Mouse (Mus musculus): ENCODE measurements around the gene Hspb11. TPM values are rescaled to one million over a fixed set of nuclear protein-coding genes. Genes with fewer than 3 reads are reported as not detected.

Gene Hspb11
- polyA plus RNA-seq, 1 experiment from 2014 or later: 32.5 TPM

DNA sequence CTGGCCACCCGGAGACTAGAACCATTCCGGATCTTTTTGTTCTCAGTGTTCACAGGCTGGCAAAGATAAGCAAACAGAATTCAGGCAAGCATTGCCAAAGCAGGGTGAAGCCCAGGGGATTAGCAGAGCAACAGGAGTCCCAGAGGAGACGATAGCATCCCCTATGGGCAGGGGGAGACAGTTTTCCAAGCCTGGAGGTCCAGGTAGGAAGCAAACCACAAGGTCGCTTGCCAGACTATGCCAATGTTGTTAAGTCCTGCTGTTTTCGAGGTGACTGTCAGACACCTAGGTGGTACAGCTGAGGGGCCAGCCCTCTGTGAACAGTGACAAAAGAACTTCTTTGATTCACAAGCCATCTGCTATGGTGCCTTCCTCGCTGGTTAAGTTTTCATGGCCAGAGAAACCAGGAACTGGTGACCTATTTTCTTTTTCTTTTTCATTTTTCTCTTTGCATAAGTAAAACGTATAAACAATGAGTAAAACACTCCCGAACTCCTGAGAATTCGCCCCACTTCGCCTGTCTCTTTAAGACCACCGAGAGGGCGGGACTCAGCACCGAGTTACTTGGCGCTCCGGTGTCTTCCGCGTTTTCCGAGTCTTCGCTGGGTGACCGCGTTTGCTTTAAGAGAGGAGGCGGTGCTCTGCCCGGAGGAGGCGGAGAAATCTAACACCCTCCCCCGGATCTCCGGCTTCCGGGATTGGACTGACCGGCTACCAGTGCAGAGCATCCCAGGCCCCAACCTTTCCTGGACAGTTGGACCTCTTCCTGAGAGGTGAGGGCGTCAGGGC, 60.5 kb downstream of the Hspb11 start, which contains the start of gene Yipf1:
Gene Yipf1 (plus strand): TSS at position 674 of the 789 bp plus-strand sequence.
- POLR2A ChIA-PET: no interaction called here
- DNase-seq (ENCODE audit: low read depth, low spot score) (peak; percentile 59), ATAC-seq (peak; percentile 92)
- CTCF ChIA-PET: no interaction called here
- H3K27me3 ChIP-seq: no peaks in the 10 kb centered on the region
- TF ChIP-seq CTCF (IDR thresholded peaks at IDR 0.05): no peak
- in situ Hi-C loops (cut with MboI; ENCODE audit: low pct_unique_long_range_greater_than_20kb): no loop called here

- CTCF ChIA-PET: no interaction called here
- DNase-seq (ENCODE audit: low read depth, low spot score): no peak
- TF ChIP-seq CTCF (IDR thresholded peaks at IDR 0.05): no peak
- in situ Hi-C loops (cut with MboI; ENCODE audit: low pct_unique_long_range_greater_than_20kb): no loop called here
- POLR2A ChIA-PET: interaction anchor here (1.3 kb wide), 1 partner anchor 24 kb away, joined by 3 read pairs; no protein-coding TSS in a partner anchor
- no peaks in the 10 kb centered on the region for H3K27me3 ChIP-seq
- ATAC-seq: no peak
Measured at GRCm38 (mm10) chr4:107314479-107314805, 61.0 kb downstream of the Hspb11 start.

DNA sequence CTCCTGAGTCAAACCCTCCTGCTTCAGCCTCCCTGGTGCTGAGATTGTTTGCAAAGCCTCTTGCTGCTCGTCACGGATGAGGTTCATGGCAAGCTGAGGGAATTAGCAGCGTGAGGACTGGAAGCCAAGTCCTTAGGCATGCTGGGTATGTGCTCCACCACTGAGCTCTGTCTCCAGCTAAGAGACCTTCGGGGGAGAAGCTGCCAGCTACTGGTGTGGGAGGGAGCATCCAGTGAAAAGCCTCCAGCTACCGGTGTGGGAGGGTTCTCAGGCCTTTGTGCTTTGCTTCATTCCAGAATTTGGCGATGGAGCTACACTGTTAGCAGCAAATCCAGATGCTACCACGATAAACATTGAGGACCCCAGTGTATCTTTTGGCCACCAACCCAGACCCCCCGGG, 65.3 kb downstream of the Hspb11 start:
- in situ Hi-C loops (cut with MboI; ENCODE audit: low pct_unique_long_range_greater_than_20kb): no loop called here
- ATAC-seq (no peak), DNase-seq (ENCODE audit: low read depth, low spot score) (no peak)
- TF ChIP-seq CTCF (IDR thresholded peaks at IDR 0.05): no peak
- H3K27me3 ChIP-seq: no peaks in the 10 kb centered on the region
- POLR2A ChIA-PET: no interaction called here
- CTCF ChIA-PET: no interaction called here

DNA sequence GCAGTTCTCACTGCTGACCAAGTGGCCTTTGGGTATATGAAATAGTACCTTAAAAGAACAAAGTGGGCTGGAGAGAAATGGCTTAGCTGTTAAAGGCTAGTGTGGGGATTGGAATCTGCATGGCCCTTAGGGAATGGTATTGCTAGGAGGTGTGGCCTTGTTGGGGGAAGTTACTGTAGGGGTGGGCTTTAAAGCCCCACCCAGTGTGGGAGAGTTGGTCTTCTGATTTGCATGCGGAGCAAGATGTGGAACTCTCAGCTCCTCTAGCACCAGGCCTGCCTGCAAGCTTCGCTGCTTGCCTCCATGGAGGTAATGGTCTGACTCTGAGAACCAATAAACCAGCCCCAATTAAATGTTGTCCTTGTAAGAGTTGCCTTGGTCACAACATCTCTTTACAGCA, 67.6 kb downstream of the Hspb11 start:
- no peak for TF ChIP-seq CTCF (IDR thresholded peaks at IDR 0.05)
- ATAC-seq: no peak
- in situ Hi-C loops (cut with MboI; ENCODE audit: low pct_unique_long_range_greater_than_20kb): no loop called here

DNA sequence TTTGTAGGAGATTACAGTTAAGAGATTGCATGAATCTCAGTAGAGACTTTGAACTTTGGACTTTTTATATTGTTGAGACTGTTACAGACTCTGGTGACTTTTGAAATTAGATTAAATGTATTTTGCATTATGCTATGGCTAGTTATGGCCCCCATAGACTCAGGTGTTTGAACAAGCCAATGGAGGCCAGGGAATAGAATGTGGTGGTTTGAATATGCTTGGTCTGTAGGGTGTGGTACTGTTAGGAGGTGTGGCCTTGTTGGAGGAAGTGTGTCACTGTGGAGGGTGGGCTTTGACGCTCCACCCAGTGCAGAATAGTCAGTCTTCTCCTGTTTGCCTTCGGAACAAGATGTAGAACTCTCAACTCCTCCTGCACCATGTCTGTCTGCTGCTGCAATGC, 69.7 kb downstream of the Hspb11 start:
- POLR2A ChIA-PET: no interaction called here
- no peaks in the 10 kb centered on the region for H3K27me3 ChIP-seq
- CTCF ChIA-PET: interaction anchor here (1.2 kb wide), 1 partner anchor 11 kb away, joined by 3 read pairs; no protein-coding TSS in a partner anchor
- DNase-seq (ENCODE audit: low read depth, low spot score) (no peak), ATAC-seq (no peak)
- no peak for TF ChIP-seq CTCF (IDR thresholded peaks at IDR 0.05)
- in situ Hi-C loops (cut with MboI; ENCODE audit: low pct_unique_long_range_greater_than_20kb): no loop called here

More for the DNA sequence above, 67.6 kb downstream of the Hspb11 start:
- POLR2A ChIA-PET: no interaction called here
- CTCF ChIA-PET: interaction anchor here (1.4 to 1.6 kb wide), 2 partner anchors 20 to 29 kb away, joined by 3 to 4 read pairs; no protein-coding TSS in a partner anchor
- no peaks in the 10 kb centered on the region for H3K27me3 ChIP-seq
- no peak for DNase-seq (ENCODE audit: low read depth, low spot score)

DNA sequence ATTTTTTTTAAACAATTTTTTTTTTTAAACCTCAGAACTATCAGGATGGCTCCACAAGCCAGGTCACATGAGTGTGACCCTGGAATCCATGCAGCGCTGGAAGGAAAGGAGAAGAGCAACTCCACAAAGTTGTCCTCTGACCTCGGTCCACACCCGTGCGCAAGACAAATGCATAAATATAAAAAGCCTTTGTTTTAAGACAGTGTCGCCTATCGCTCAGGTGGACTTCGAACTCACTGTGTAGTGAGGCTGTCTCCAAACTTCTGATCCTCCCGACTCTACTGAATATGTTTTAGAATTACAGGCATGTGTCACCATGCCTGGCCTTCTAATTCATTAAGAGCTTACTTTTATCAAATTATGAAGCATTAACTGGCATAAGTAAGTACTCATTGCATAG, 75.1 kb downstream of the Hspb11 start:
- CTCF ChIA-PET: interaction anchor here (0.7 kb wide), 1 partner anchor 124 kb away, joined by 3 read pairs; no protein-coding TSS in a partner anchor

More for the DNA sequence above, 75.1 kb downstream of the Hspb11 start:
- POLR2A ChIA-PET: no interaction called here
- DNase-seq (ENCODE audit: low read depth, low spot score): no peak
- in situ Hi-C loops (cut with MboI; ENCODE audit: low pct_unique_long_range_greater_than_20kb): no loop called here
- no peak for TF ChIP-seq CTCF (IDR thresholded peaks at IDR 0.05)
- ATAC-seq: no peak
- no peaks in the 10 kb centered on the region for H3K27me3 ChIP-seq

Other genes with a start within 250 kb of the Hspb11 start
- 48.8 TPM for gene Mrpl37, start 186.7 kb upstream of the Hspb11 start, polyA plus RNA-seq (2021)
- 4.3 TPM for gene Cyb5rl, start 186.6 kb upstream of the Hspb11 start, polyA plus RNA-seq (2021)
- gene Cdcp2, start 156.7 kb upstream of the Hspb11 start, polyA plus RNA-seq (2021): not detected
- 401 TPM for gene Tmem59, start 75.2 kb upstream of the Hspb11 start, polyA plus RNA-seq (2021)
- gene Tceanc2, start 74.5 kb upstream of the Hspb11 start, polyA plus RNA-seq (2021): 31.2 TPM
- not detected for gene Ldlrad1, start 44.4 kb upstream of the Hspb11 start, polyA plus RNA-seq (2021)
- gene Lrrc42, start 61 bp upstream of the Hspb11 start, polyA plus RNA-seq (2021): 69.2 TPM
- not detected for gene Dio1, start 53.6 kb downstream of the Hspb11 start, polyA plus RNA-seq (2021)
- 33.4 TPM for gene Yipf1, start 60.8 kb downstream of the Hspb11 start, polyA plus RNA-seq (2021)
- 20.9 TPM for gene Ndc1, start 114.2 kb downstream of the Hspb11 start, polyA plus RNA-seq (2021)
- 1.1 TPM for gene Glis1, start 181.0 kb downstream of the Hspb11 start, polyA plus RNA-seq (2021)

Measured in Patski (cell line).